Mouse (Mus musculus) stomach, postnatal 0 days (tissue): ENCODE results near the gene Tnfrsf19. TPM values are rescaled to one million over a fixed set of nuclear protein-coding genes. Genes with fewer than 3 reads are reported as not detected.

Experiments used
- ATAC-seq: fragments of 200-750 bp; cut with Nextera tagmentation; 2 replicates; pipeline ENCODE4 v1.8.0; 2017; ENCODE audit not compliant: low FRiP score, low TSS enrichment
- DNase-seq: peaks from one replicate; pipeline ENCODE4 v3.0.0-alpha.2; 2016; ENCODE audit warnings: low spot score
- H3K27ac ChIP-seq: fragments of 300-500 bp; sonication (generic); replicated peaks from 2 replicates; pipeline ENCODE4 v1.5.1; 2014; ENCODE audit warnings: mild to moderate bottlenecking, control low read depth
- H3K27me3 ChIP-seq: fragments of 300-500 bp; sonication (generic); 2 replicates; pipeline ENCODE4 v1.6.1; 2014; ENCODE audit warnings: low read length; ENCODE audit not compliant: control insufficient read depth, insufficient read depth
- H3K36me3 ChIP-seq: fragments of 300-500 bp; sonication (generic); 2 replicates; pipeline ENCODE4 v1.6.1; 2014; ENCODE audit warnings: low read length, mixed read lengths; ENCODE audit not compliant: control insufficient read depth, insufficient read depth
- H3K4me1 ChIP-seq: fragments of 300-500 bp; sonication (generic); replicated peaks from 2 replicates; pipeline ENCODE4 v1.6.1; 2014; ENCODE audit warnings: antibody characterized with exemption; ENCODE audit not compliant: control insufficient read depth, insufficient read depth
- H3K4me2 ChIP-seq: fragments of 300-500 bp; sonication (generic); replicated peaks from 2 replicates; pipeline ENCODE4 v1.6.1; 2014; ENCODE audit warnings: low read depth, mild to moderate bottlenecking, control low read depth, moderate library complexity
- H3K4me3 ChIP-seq: fragments of 300-500 bp; sonication (generic); 2 replicates; pipeline ENCODE4 v1.5.1; 2014; ENCODE audit warnings: low read depth, low read length, control low read depth
- H3K9ac ChIP-seq: fragments of 300-500 bp; sonication (generic); 2 replicates; pipeline ENCODE4 v1.6.1; 2014; ENCODE audit warnings: mild to moderate bottlenecking, low read length, control low read depth, mixed read lengths
- H3K9me3 ChIP-seq: fragments of 300-500 bp; sonication (generic); 2 replicates; pipeline ENCODE4 v1.6.1; 2016; ENCODE audit warnings: low read length; ENCODE audit not compliant: control insufficient read depth
- CTCF ChIP-seq: IDR thresholded peaks from 2 replicates; pipeline ENCODE4 v1.5.1; 2016; ENCODE audit warnings: antibody characterized with exemption, low read depth, mild to moderate bottlenecking, moderate library complexity
- EP300 ChIP-seq: optimal IDR thresholded peaks from 2 replicates; pipeline ENCODE3; 2016; ENCODE audit warnings: antibody characterized with exemption
- WGBS: fragments of 180-500 bp; shearing (Covaris S2); extraction: QIAGEN DNeasy Blood & Tissue Kit; methylation state at CpG from one replicate; pipeline ENCODE4 v1.1.7; 2014; 5-methylcytosine and 5-hydroxymethylcytosine counted together
- polyA plus RNA-seq: library from polyadenylated mRNA; unstranded; fragments of >200 nt; fragmentation: Nextera tagmentation; extraction: Ambion mirVana; gene quantifications from 2 replicates; pipeline ENCODE4 v1.2.1, GENCODE M21; 2015

Tnfrsf19 gene
- polyA plus RNA-seq, 1 experiment from 2014 or later, result 27.8 TPM

- Histone ChIP-seq H3K36me3 (no peaks in the 10 kb centered on the region), H3K9ac (no peak overlapping the region), H3K4me3 (no peak overlapping the region), H3K9me3 (no peaks in the 10 kb centered on the region), H3K4me2 (no peak overlapping the region), H3K4me1 (no peaks in the 10 kb centered on the region), H3K27ac (no peak overlapping the region), H3K27me3 (no peaks in the 10 kb centered on the region)
- DNase-seq (no peak), ATAC-seq (no peak)
- no peak for TF ChIP-seq CTCF
- 76% methylated on average over 5 of the region's 5 CpGs for WGBS
Measured at GRCm38 (mm10) chr14:60935705-60936104, 110.6 kb downstream of the Tnfrsf19 start.

DNA sequence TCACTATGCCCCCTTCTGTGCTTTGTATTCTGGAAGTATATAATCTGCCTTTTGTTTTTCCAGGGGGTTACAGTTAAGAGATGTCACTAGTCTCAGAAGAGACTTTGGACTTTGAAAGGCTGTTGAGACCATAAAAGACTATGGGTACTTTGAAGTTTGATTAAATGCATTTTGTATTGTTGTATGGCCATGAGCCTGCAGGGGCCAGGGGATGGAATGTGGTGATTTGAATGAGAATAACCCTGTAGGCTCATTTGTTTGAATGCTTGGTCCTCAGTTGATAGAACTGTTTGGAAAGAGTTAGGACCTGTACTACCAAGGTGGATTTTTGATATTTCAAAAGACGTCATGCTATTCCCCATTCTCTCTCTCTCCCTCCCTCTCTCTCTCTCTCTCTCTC, 120.3 kb downstream of the Tnfrsf19 start:
- no peak for DNase-seq
- no peaks in the 10 kb centered on the region for H3K4me1 ChIP-seq
- H3K4me3 ChIP-seq, result no peak overlapping the region
- no peak overlapping the region for H3K9ac ChIP-seq
- H3K27ac ChIP-seq, result no peak overlapping the region
- H3K36me3 ChIP-seq, result no peaks in the 10 kb centered on the region
- no peak overlapping the region for H3K4me2 ChIP-seq
- WGBS, result 73% methylated on average over 1 of the region's 1 CpGs
- no peaks in the 10 kb centered on the region for H3K27me3 ChIP-seq
- H3K9me3 ChIP-seq, result no peaks in the 10 kb centered on the region
- no peak for ATAC-seq
- TF ChIP-seq EP300, result no peak
- no peak for TF ChIP-seq CTCF

GRCm38 (mm10) chr14:60916661-60917060, 129.6 kb downstream of the Tnfrsf19 start:
- DNase-seq, result no peak

More at GRCm38 (mm10) chr14:60916661-60917060, 129.6 kb downstream of the Tnfrsf19 start:
- H3K4me2 ChIP-seq, result no peak overlapping the region
- H3K9ac ChIP-seq, result no peak overlapping the region
- no peaks in the 10 kb centered on the region for H3K36me3 ChIP-seq
- ATAC-seq, result no peak
- no peaks in the 10 kb centered on the region for H3K9me3 ChIP-seq
- H3K27me3 ChIP-seq, result no peaks in the 10 kb centered on the region
- H3K4me3 ChIP-seq, result no peak overlapping the region
- no peak overlapping the region for H3K27ac ChIP-seq
- WGBS, result 27% methylated on average over 4 of the region's 4 CpGs
- no peak for TF ChIP-seq CTCF
- TF ChIP-seq EP300, result no peak
- H3K4me1 ChIP-seq, result no peaks in the 10 kb centered on the region

Other genes starting within 250 kb of the Tnfrsf19 start
- gene Sacs, start 92.0 kb upstream of the Tnfrsf19 start, polyA plus RNA-seq, result 0.65 and 0.95 TPM in 2 replicates
- gene Sgcg, start 212.0 kb upstream of the Tnfrsf19 start, polyA plus RNA-seq, result 2.4 and 2.9 TPM in 2 replicates